Mouse (Mus musculus) myocyte (in vitro differentiated cells): ENCODE results near the gene Dnaja1.

Experiments used
- CEBPB ChIP-seq: IDR thresholded peaks from 2 replicates; pipeline ENCODE4 v1.6.1; 2011; ENCODE audit warnings: mild to moderate bottlenecking, moderate library complexity; ENCODE audit not compliant: poor library complexity, insufficient read depth, severe bottlenecking
- E2F4 ChIP-seq: IDR thresholded peaks from one replicate; pipeline ENCODE4 v1.6.1; 2011; ENCODE audit warnings: mild to moderate bottlenecking, control low read depth, moderate library complexity; ENCODE audit not compliant: insufficient read depth
- MAX ChIP-seq: IDR thresholded peaks from one replicate; pipeline ENCODE4 v1.6.1; 2011; ENCODE audit warnings: low read depth, mild to moderate bottlenecking, control low read depth
- MYOD1 ChIP-seq, 3 experiments: IDR thresholded peaks; one replicate each; pipeline ENCODE4 v1.6.1; 2011; ENCODE audit warnings: control low read depth in 2 of 3, low read depth in 2 of 3, mild to moderate bottlenecking in 2 of 3, moderate library complexity in 1 of 3; ENCODE audit not compliant: insufficient read length in 2 of 3, control insufficient read depth in 1 of 3
- MYOG ChIP-seq, 3 experiments: IDR thresholded peaks; one replicate each; pipeline ENCODE4 v1.6.1; 2011; ENCODE audit warnings: control low read depth in 2 of 3, low read depth in 2 of 3, mild to moderate bottlenecking in 2 of 3; ENCODE audit not compliant: insufficient read length in 2 of 3, control insufficient read depth in 1 of 3, insufficient read depth in 1 of 3
- POLR2A ChIP-seq: IDR thresholded peaks from one replicate; pipeline ENCODE4 v1.6.1; 2011; ENCODE audit warnings: low read depth, mild to moderate bottlenecking, control low read depth, moderate library complexity; ENCODE audit not compliant: insufficient read length
- POLR2AphosphoS2 ChIP-seq: IDR thresholded peaks from one replicate; pipeline ENCODE4 v1.6.1; 2011; ENCODE audit warnings: low read depth, control low read depth; ENCODE audit not compliant: insufficient read length
- SRF ChIP-seq: IDR thresholded peaks from one replicate; pipeline ENCODE4 v1.6.1; 2011; ENCODE audit warnings: low read depth; ENCODE audit not compliant: control insufficient read depth, insufficient read length
- TCF12 ChIP-seq: IDR thresholded peaks from one replicate; pipeline ENCODE4 v1.6.1; 2011; ENCODE audit warnings: mild to moderate bottlenecking, control low read depth; ENCODE audit not compliant: poor library complexity, insufficient read depth, severe bottlenecking
- USF1 ChIP-seq: IDR thresholded peaks from one replicate; pipeline ENCODE4 v1.6.1; 2011; ENCODE audit warnings: low read depth, mild to moderate bottlenecking, control low read depth, moderate library complexity

GRCm38 (mm10) chr4:40691100-40691499 lies 30.9 kb upstream of the Dnaja1 start:
- TF ChIP-seq TCF12: no peak
- no peak for TF ChIP-seq POLR2A
- TF ChIP-seq MAX: no peak
- no peak for TF ChIP-seq USF1
- no peak for TF ChIP-seq CEBPB
- TF ChIP-seq POLR2AphosphoS2: no peak
- no peak for TF ChIP-seq E2F4
- no peak for TF ChIP-seq SRF
- no peak for TF ChIP-seq MYOD1 (IDR thresholded peaks at IDR 0.05; ENCODE audit: control insufficient read depth in 1 of 3, insufficient read length in 2 of 3, low read depth in 2 of 3)
- no peak for TF ChIP-seq MYOG (IDR thresholded peaks at IDR 0.05; ENCODE audit: control insufficient read depth in 1 of 3, insufficient read depth in 1 of 3, insufficient read length in 2 of 3, low read depth in 2 of 3)
